Mouse (Mus musculus) neural tube, embryonic 13.5 days (tissue): ENCODE measurements around the gene Hnrnpk. TPM values are rescaled to one million over a fixed set of nuclear protein-coding genes. Genes with fewer than 3 reads are reported as not detected.
"Not testable (repeated sequence)": the region's sequence is repeated elsewhere in the genome, so short reads cannot be mapped to it uniquely, and the experiment has no call there.

Experiments
- ATAC-seq: fragments of 200-750 bp; cut with Nextera tagmentation; 2 replicates; pipeline ENCODE4 v1.8.0; 2017; ENCODE audit warnings: low read depth, mild to moderate bottlenecking, moderate TSS enrichment, moderate library complexity
- H3K27ac ChIP-seq: fragments of 300-500 bp; sonication (generic); replicated peaks from 2 replicates; pipeline ENCODE4 v1.5.1; 2015; ENCODE audit warnings: moderate library complexity, mild to moderate bottlenecking, inconsistent platforms
- H3K27me3 ChIP-seq: fragments of 300-500 bp; sonication (generic); 2 replicates; pipeline ENCODE4 v1.6.1; 2015; ENCODE audit warnings: mild to moderate bottlenecking, inconsistent platforms
- H3K36me3 ChIP-seq: fragments of 300-500 bp; sonication (generic); 2 replicates; pipeline ENCODE4 v1.6.1; 2015; ENCODE audit warnings: mild to moderate bottlenecking, inconsistent platforms
- H3K4me1 ChIP-seq: fragments of 300-500 bp; sonication (generic); replicated peaks from 2 replicates; pipeline ENCODE4 v1.6.1; 2015; ENCODE audit warnings: inconsistent platforms
- H3K4me2 ChIP-seq: fragments of 300-500 bp; sonication (generic); 2 replicates; pipeline ENCODE4 v1.6.1; 2015; ENCODE audit warnings: inconsistent platforms, mild to moderate bottlenecking, moderate library complexity
- H3K4me3 ChIP-seq: fragments of 300-500 bp; sonication (generic); 2 replicates; pipeline ENCODE4 v1.5.1; 2015; ENCODE audit warnings: mild to moderate bottlenecking, inconsistent platforms
- H3K9ac ChIP-seq: fragments of 300-500 bp; sonication (generic); 2 replicates; pipeline ENCODE4 v1.6.1; 2015; ENCODE audit warnings: moderate library complexity, mild to moderate bottlenecking, inconsistent platforms
- H3K9me3 ChIP-seq: fragments of 300-500 bp; sonication (generic); 2 replicates; pipeline ENCODE4 v1.6.1; 2016; ENCODE audit warnings: inconsistent platforms
- WGBS: fragments of 180-500 bp; shearing (Covaris S2); methylation state at CpG from one replicate; pipeline ENCODE4 v1.1.7; 2015; 5-methylcytosine and 5-hydroxymethylcytosine counted together
- polyA plus RNA-seq: library from polyadenylated mRNA; unstranded; fragments of >200 nt; fragmentation: Nextera tagmentation; extraction: Ambion mirVana; gene quantifications from 2 replicates; pipeline ENCODE4 v1.2.1, GENCODE M21; 2015

Gene Hnrnpk
- 1,581 and 1,759 TPM in 2 replicates for polyA plus RNA-seq

DNA sequence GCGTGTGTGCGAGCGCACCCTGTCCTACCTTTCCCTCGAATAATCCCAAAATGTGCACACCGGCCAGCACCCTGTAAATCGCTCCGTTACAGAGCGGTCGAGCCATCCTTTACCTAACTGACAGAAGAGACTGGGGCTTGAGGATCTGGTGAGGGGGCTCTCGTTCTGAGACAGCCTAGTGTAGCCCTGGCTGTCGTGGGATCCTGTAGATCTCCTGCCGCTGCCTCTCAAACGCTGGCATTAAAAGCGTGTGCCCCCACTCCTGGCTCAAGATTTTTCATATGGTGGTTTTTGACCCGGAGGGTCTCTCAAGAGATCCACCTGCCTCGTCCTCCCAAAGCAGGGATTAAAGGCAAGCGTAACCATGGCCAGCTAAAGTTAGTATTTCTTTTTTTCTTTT is at the start of gene Hnrnpk:
Hnrnpk (minus strand) TSS at position 101 of the 400 bp plus-strand sequence.
- 8% methylated on average over 17 of the region's 17 CpGs for WGBS
- H3K9me3 ChIP-seq: not testable (repeated sequence)

DNA sequence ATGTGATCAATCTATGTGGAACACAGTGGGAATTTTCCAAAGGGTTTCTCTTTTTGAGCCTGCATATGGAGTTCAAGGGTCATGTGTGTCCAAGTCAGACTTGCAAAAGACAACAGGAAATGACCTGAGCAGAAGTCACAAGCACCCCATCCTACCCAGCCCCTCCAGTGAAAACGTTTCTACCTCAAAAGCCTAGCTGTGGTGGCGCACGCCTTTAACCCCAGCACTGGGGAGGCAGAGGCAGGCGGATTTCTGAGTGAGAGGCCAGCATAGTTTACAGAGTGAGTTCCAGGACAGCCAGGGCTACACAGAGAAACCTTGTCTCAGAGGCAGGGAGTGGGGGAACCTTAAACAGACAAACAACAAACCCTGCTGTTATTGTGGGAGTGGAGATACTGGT is 49.1 kb upstream of the Hnrnpk start:
- Histone ChIP-seq H3K9ac (no peak overlapping the region), H3K27ac (no peak overlapping the region), H3K9me3 (no peaks in the 10 kb centered on the region), H3K4me3 (no peak overlapping the region), H3K27me3 (peaks cover 40% of the 10 kb centered on the region), H3K36me3 (no peaks in the 10 kb centered on the region), H3K4me1 (peaks cover 27% of the 10 kb centered on the region), H3K4me2 (no peak overlapping the region)
- no peak for ATAC-seq
- 65% methylated on average over 4 of the region's 4 CpGs for WGBS

More for the DNA sequence above, at the start of gene Hnrnpk:
- Histone ChIP-seq H3K27ac (peak within 1 kb of the TSS; percentile 100), H3K4me3 (peak within 1 kb of the TSS; percentile 79), H3K4me1 (peaks cover 17% of the 10 kb centered on the region), H3K4me2 (peak within 1 kb of the TSS; percentile 57), H3K9ac (peak within 1 kb of the TSS; percentile 100)
- not testable (repeated sequence) for H3K27me3 ChIP-seq, ATAC-seq, H3K36me3 ChIP-seq

DNA sequence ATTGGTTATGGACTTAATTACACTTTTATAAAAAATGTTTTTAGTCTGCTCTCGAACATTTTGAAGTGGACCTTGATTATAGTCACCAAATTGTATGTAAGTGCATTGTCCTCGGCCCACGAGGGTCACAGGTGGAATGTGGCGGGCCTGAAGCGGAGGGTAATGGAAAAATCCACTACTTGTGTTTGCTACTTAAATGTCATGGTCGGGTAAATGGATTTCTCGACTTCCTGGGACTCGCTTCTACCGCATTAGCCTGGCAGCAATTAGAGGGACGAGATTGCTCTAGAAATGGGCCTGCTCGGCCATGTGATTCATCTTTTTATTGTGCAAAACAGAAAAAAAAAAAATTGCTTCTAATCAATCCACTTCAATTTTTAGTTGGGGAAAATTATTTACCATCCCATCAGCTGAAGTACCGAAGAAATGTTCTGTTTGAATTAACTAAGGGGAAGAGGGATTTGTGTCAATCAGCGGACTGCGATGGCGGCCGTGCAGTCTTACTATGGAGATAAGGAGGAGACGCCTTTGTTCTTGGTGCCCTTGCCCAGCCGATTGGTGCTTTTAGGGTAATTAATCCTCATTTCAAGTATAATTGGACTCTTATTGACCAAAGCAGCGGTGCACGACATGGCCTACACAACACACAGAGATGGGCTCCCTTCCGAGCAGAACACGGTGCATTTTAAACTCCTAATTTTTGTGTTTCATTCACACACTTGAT is 47.5 kb upstream of the Hnrnpk start:
- peaks cover 19% of the 10 kb centered on the region for H3K4me1 ChIP-seq
- H3K27ac ChIP-seq: no peak overlapping the region
- no peaks in the 10 kb centered on the region for H3K36me3 ChIP-seq
- WGBS: 61% methylated on average over 22 of the region's 22 CpGs
- no peak overlapping the region for H3K4me2 ChIP-seq
- H3K27me3 ChIP-seq: peaks cover 38% of the 10 kb centered on the region
- no peak overlapping the region for H3K4me3 ChIP-seq
- no peak for ATAC-seq
- H3K9ac ChIP-seq: no peak overlapping the region
- no peaks in the 10 kb centered on the region for H3K9me3 ChIP-seq

DNA sequence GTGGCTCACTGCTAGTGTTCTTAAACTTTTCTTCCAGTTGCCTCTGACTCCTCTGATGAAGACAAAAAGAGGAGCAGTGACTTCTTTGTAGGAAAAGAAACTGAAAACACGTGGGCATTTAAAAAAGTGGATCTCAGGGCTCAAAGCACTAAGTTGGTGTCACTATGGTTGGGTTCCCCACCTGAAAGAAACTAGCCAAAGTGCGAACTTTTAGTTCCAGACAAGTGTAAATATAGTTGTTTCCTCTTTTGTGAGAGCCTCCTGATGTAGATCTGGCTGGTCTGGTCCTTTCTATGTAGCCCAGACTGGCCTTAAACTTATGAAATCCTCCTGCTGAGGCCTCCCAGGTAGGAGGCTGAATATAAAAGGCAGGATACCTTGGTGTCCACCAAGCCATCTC is 43.4 kb upstream of the Hnrnpk start:
- no peak overlapping the region for H3K4me2 ChIP-seq
- no peak overlapping the region for H3K27ac ChIP-seq
- H3K4me1 ChIP-seq: peaks cover 13% of the 10 kb centered on the region
- no peak overlapping the region for H3K9ac ChIP-seq
- no peak overlapping the region for H3K4me3 ChIP-seq
- no peak for ATAC-seq
- peaks cover 3% of the 10 kb centered on the region; the same call in 1 of the 2 replicates for H3K27me3 ChIP-seq
- no peaks in the 10 kb centered on the region for H3K36me3 ChIP-seq
- H3K9me3 ChIP-seq: no peaks in the 10 kb centered on the region
- WGBS: 75% methylated on average over 2 of the region's 2 CpGs

DNA sequence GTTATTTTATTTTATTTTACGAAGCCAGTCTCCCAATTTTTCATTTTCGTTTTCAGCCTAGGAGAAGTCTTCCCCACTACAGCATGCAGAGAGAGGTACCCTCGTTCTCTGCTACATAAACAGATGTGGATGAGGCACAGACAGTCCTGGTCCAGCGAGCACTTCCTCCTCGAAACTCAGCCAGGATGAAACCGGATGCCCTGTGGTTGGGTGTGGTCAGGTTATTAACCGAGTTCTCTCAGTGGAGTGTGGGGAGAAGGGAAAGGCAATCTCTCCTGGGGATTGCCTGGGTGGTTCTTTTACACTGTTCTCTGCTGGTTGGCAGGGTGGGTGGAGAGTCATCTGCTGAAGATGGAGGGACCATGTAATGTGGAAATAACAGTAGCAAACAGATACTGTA is 40.6 kb upstream of the Hnrnpk start:
- H3K4me3 ChIP-seq: no peak overlapping the region
- H3K9me3 ChIP-seq: no peaks in the 10 kb centered on the region
- no peaks in the 10 kb centered on the region for H3K36me3 ChIP-seq
- H3K27ac ChIP-seq: no peak overlapping the region
- H3K4me1 ChIP-seq: no peaks in the 10 kb centered on the region
- WGBS: 63% methylated on average over 7 of the region's 7 CpGs
- no peak overlapping the region for H3K9ac ChIP-seq
- no peak for ATAC-seq
- no peaks in the 10 kb centered on the region for H3K27me3 ChIP-seq
- H3K4me2 ChIP-seq: no peak overlapping the region

DNA sequence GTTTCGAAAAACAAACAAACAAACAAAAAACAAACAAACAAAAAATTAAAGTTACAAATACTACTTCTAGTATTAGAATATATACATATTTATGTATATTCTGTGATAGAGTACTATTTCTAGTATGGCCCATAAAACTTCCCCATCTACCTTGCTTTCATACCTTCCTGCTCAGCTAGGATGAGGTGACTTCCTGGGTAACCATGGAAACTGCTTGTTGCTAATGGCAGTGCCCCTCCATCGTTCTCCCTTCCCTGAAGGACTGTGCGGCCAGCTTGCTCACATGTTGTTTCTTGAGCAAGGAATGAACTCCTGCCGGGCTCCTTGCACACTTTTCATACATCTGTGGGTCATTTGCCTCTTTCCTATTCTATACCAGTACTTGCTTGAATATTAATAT is 40.2 kb upstream of the Hnrnpk start:
- no peak overlapping the region for H3K4me2 ChIP-seq

DNA sequence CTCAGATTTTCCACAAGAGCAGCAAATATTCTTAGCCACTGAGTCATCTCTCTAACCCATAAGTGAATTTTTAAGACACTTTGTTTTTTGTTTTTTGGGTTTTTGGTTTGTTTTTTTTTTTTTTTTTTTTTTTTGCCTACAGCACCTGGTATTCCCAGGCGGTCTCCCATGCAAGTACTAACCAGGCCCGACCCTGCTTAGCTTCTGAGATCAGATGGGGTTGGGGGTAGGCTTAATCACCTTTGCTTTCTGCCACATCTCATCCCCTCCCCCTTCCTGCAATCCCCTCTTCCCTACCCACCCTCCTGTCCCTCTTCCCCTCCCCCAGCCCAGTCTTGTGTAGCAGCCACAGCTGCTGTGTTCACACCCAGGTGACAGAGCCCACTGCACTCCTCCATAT is 36.6 kb upstream of the Hnrnpk start:
- Histone ChIP-seq H3K4me2 (no peak overlapping the region), H3K9me3 (no peaks in the 10 kb centered on the region), H3K9ac (no peak overlapping the region), H3K4me3 (no peak overlapping the region), H3K36me3 (no peaks in the 10 kb centered on the region), H3K27ac (no peak overlapping the region), H3K4me1 (no peaks in the 10 kb centered on the region), H3K27me3 (no peaks in the 10 kb centered on the region)
- 68% methylated on average over 2 of the region's 2 CpGs for WGBS
- no peak for ATAC-seq

More for the DNA sequence above, 40.2 kb upstream of the Hnrnpk start:
- Histone ChIP-seq H3K4me1 (no peaks in the 10 kb centered on the region), H3K4me3 (no peak overlapping the region), H3K27me3 (no peaks in the 10 kb centered on the region), H3K27ac (no peak overlapping the region), H3K9ac (no peak overlapping the region), H3K36me3 (no peaks in the 10 kb centered on the region), H3K9me3 (no peaks in the 10 kb centered on the region)
- ATAC-seq: no peak
- 58% methylated on average over 4 of the region's 4 CpGs for WGBS

DNA sequence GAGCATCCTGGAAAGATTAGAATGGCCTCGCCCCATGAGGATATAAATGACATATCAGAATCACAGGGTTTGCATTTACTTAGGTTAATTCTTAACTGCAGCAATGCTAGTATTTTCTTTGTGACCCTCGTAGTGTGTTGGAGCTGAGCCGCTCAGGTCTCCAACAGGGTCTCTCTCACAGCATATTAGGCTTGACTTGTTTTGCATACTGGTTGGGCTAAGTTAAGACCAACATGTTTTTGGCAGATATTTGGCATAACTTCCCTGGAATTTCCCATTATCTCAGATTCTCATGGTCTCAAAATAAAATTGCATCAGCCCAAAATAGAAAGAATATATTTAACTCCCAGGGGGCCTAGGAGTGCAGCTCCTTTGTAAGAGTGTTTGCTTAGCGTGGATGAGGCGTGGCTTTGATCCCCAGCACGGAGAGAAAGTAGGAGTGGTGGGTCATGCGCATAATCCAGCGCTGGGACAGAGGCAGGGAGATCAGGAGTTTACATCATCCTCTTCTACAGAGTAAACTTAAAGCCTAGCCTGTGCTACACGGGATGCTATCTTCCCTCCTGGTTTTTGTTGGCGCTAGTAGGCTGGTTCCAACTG is 20.0 kb upstream of the Hnrnpk start:
- no peak overlapping the region for H3K4me3 ChIP-seq
- no peak overlapping the region for H3K4me2 ChIP-seq
- no peak for ATAC-seq
- 0 out of 2 replicates have a peak, but pooled peaks cover 5% of the 10 kb centered on the region for H3K4me1 ChIP-seq
- H3K27ac ChIP-seq: no peak overlapping the region
- H3K36me3 ChIP-seq: no peaks in the 10 kb centered on the region
- no peak overlapping the region for H3K9ac ChIP-seq
- 72% methylated on average over 10 of the region's 10 CpGs for WGBS
- H3K9me3 ChIP-seq: no peaks in the 10 kb centered on the region
- no peaks in the 10 kb centered on the region for H3K27me3 ChIP-seq

DNA sequence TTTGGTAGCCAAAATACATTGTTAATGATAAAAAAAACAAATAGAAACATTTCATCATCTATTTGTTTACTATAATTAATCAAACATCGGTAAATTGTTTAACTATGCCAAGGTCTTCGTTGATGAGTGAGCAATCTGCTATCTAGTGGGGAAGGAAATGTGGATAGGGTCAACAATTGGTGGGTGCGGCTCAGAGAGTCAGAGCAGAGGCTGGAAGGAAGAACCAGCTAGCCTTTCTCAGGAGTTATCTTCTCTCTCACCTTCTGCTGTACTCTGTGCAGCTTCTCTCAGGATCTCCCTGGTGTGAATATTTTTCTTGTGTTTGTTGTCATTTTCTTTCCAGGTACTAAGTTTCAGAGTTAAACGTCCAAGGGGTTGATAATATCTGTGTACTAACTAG is 19.1 kb upstream of the Hnrnpk start:
- 88% methylated on average over 4 of the region's 4 CpGs for WGBS
- Histone ChIP-seq H3K27ac (no peak overlapping the region), H3K9ac (no peak overlapping the region), H3K4me1 (0 out of 2 replicates have a peak, but pooled peaks cover 5% of the 10 kb centered on the region), H3K9me3 (no peaks in the 10 kb centered on the region), H3K4me2 (no peak overlapping the region), H3K4me3 (no peak overlapping the region), H3K36me3 (no peaks in the 10 kb centered on the region), H3K27me3 (no peaks in the 10 kb centered on the region)
- ATAC-seq: no peak

DNA sequence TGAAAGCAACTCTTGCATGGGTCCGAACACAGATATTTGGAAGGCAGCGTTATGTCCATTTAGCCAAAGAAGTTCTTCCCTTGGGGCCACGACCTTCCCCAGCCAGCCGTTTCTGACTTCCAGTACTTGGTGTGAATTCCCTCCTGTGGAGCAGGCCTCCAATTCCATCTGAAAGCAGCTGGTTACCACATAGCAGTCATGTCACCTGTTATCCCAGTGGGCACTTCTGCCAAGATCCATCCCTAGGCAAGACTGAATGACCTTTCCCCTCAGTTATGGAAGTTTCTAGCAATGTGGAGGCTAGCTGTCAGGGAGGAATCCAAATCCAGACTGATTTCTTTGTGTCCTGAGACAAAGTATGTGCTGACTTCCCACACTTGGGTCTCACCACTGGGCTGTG is 17.9 kb upstream of the Hnrnpk start:
- no peak overlapping the region for H3K4me3 ChIP-seq
- no peak for ATAC-seq
- H3K27me3 ChIP-seq: no peaks in the 10 kb centered on the region
- no peak overlapping the region for H3K4me2 ChIP-seq
- H3K9ac ChIP-seq: no peak overlapping the region
- no peaks in the 10 kb centered on the region for H3K4me1 ChIP-seq
- H3K36me3 ChIP-seq: no peaks in the 10 kb centered on the region
- 79% methylated on average over 4 of the region's 4 CpGs for WGBS
- no peaks in the 10 kb centered on the region; the same call in 1 of the 2 replicates for H3K9me3 ChIP-seq
- no peak overlapping the region for H3K27ac ChIP-seq

DNA sequence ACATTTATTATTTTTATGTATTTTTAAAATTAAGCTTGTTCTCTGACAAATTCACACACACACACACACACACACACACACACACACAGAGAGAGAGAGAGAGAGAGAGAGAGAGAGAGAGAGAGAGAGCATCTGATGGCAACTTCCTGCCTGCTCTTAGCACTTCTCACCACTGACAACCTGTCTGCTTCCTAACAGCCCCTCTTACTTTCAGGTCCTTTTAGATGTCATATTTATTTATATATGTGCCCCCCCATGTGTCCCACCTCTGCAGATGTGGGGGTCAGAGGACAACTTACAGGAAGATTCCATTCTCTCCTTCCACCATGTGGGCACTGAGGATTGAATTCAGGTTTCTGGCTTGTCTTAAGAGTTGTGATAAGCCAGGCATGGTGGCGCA is 16.1 kb upstream of the Hnrnpk start:
- Histone ChIP-seq H3K4me2 (no peak overlapping the region), H3K9me3 (no peaks in the 10 kb centered on the region; the same call in 1 of the 2 replicates), H3K9ac (no peak overlapping the region), H3K4me1 (no peaks in the 10 kb centered on the region; the same call in 1 of the 2 replicates), H3K36me3 (no peaks in the 10 kb centered on the region), H3K27me3 (no peaks in the 10 kb centered on the region), H3K27ac (no peak overlapping the region), H3K4me3 (no peak overlapping the region)
- no peak for ATAC-seq
- 95% methylated on average over 1 of the region's 1 CpGs for WGBS

DNA sequence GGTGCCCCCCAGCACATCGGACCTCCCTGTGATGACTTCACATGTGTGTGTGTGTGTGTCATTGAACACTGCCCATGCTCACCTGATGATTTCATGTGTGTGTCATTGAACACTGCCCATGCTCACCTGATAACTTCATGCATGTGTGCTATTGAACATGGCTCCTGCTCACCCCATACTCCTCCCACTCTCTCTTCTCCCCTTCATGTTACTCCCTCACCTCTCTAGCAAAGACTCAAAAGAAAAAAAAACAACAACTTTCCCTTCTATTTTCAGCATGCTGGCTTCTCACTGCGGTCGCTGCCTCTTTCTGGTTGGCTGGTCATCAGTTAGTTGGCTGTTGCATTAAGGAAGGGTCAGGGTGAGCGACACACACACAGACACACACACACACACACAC is 15.5 kb upstream of the Hnrnpk start:
- H3K4me2 ChIP-seq: no peak overlapping the region
- H3K4me3 ChIP-seq: no peak overlapping the region
- no peaks in the 10 kb centered on the region for H3K27me3 ChIP-seq
- no peaks in the 10 kb centered on the region; the same call in 1 of the 2 replicates for H3K9me3 ChIP-seq
- ATAC-seq: no peak
- H3K4me1 ChIP-seq: no peaks in the 10 kb centered on the region; the same call in 1 of the 2 replicates
- WGBS: 82% methylated on average over 4 of the region's 4 CpGs
- H3K36me3 ChIP-seq: no peaks in the 10 kb centered on the region
- H3K9ac ChIP-seq: no peak overlapping the region
- no peak overlapping the region for H3K27ac ChIP-seq
